Mouse (Mus musculus): ENCODE data around the gene Cd86. TPM values are rescaled to one million over a fixed set of nuclear protein-coding genes. Genes with fewer than 3 reads are reported as not detected.

Gene Cd86
- polyA plus RNA-seq, 1 experiment from 2014 or later = 10.9 TPM

DNA sequence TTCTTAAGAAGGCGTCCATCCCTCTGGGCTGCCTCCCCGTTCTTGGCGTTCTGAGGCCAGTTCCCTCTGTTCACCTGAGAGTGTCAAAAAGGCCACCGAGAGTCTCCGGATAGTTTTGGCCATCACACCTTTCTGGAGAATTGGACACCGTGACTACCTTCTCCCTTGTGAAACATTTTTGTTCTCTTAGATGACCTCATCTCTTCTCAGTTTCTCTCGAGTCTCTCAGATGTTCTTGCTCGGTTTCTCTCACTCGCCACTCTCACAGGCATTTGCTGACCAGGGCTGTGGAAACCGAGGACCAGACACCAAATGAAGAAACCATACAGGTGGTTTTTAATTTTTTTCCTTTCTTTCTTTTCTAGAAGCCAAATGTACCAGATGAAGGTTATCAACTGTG is 4.6 kb downstream of the Cd86 start:
- no peak for DNase-seq (ENCODE audit: low spot score)

DNA sequence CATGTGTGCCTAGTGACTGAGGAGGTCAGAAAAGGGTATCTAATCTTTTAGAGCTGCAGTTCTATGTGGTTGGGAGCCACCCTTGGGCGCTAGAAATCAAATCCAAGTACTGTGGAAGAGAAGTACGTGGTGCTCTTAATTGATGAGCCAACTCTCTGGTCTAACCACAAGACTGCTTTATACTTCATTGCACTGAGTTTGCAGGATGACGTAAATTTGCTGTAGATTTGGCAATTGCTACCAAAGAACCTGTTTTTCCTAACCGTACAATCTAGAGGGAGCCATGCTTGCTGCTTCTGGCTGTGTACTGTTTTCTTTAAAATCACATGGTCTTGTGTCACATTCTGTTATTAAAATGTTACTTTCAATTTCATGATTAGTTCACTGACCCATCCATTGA is 10.0 kb downstream of the Cd86 start:
- no peak for DNase-seq (ENCODE audit: low spot score)

DNA sequence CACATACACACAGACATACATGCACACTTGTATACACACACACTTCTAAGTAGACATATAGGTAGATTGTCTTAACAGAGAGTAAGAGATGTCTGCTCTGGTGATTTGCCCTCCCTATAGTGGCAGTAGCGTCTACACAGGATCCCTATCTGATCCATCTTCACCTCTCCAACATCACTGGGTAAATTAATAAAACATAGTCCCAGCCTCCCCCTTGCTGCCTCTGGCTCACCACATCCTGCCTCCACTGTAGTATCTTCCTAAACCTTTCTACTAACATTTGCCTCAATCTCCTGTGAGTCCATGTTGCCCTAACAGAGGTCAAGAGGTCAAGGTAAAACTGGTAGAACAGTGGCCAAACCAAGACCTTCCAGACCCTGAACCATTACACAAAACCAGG is 10.7 kb downstream of the Cd86 start:
- DNase-seq (ENCODE audit: low spot score) = no peak

DNA sequence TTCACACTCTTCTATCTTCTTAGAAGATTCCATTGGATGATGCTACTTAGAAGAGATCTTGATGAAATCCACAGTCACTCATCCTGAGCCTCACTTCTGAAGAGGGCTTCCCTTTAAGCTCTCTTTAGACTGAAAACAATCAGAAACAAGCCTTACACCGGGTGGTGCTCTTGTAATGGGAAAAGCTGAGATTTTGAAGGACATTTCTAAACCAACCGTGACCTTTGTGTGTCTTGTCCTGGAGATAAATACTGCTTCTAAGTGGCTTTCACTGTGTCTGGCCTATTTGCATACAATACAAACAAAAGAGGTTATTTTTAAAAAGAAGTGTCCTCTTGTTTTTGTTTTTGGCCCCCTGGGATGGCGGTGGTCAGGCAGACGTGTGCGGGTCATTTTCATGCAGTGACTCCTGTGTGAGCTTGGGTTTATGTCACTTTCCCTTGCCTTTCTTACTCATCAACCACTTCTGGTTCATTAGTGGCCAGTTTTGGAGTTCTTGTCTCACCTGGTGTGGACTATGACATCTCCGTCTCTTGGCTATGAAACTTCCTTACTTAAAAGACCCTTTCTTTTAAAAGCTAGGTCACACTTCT is 14.6 kb downstream of the Cd86 start:
- DNase-seq (ENCODE audit: low spot score) = no peak

DNA sequence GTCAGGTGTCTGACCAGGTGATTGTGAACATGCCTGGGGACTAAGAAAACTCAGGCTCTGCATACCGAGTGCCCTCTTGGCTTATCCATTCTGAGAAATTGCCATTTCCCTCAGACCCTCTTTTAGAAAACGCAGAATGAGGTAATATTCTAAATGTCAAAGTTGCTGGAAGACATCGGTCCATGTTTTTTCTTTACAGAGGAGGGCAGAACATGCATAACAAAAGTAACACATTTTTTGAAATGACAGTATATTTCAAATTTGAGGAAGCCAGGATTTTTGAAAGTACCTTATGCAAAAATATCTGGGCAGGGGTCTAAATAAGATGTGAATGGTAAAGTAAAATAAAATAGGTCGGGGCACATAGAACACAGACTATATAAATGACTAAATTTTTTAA is 15.4 kb downstream of the Cd86 start:
- no peak for DNase-seq (ENCODE audit: low spot score)

DNA sequence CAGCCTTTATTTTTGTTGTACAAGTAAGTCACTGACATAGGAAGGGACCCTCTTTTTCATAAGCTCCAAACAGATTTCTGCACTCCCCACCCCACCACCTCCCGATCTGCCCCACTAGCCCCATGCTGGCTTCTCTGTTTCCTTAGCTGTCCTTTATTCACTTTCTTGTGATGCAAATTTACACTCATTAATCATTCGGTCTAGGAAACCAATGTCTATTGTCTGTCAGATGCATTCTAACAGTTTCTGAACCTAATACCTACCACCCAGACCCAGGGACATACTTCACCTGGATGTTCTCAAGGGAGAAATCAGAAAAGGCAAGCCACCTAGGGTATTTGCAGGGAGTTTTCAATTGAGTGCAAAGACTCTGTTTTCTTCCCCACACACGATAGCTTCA is 16.6 kb downstream of the Cd86 start:
- DNase-seq (ENCODE audit: low spot score) = no peak

DNA sequence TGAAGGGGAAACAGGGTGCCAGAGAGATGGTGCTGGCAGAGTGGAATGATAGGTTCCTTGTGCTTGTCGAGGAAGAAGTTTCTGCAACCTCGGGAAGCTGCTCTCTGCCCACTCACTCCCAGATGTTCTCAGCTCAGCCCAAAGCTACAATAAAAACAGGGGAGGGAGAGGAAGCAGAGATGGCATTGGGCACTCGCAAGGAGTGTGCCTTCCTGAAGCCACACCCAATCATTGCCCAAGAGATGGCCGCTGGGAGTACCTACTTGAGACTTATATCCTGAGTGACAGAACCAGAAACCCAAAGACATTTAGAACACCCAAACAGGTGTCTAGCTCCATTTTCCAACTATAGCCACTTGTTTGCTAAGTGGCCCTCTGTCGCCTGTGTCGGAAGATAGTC is 20.8 kb downstream of the Cd86 start:
- no peak for DNase-seq (ENCODE audit: low spot score)

DNA sequence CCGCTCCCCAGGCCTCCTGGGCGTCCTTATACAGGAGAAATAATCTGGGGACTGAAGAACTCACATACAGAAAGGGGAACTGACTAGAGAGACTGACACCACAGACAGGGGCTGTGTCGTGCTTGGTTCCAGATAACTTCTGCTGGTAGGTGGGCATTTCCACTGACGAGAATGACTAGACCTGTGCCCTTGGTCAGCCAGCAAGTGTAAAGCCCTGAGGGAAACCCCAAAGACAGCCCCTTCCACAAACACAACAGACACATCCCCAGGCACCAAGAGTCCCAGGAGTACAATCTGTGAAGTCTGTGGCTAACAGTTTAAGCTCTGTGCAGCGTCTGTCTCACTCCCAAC is 23.2 kb downstream of the Cd86 start:
- no peak for DNase-seq (ENCODE audit: low spot score)

DNA sequence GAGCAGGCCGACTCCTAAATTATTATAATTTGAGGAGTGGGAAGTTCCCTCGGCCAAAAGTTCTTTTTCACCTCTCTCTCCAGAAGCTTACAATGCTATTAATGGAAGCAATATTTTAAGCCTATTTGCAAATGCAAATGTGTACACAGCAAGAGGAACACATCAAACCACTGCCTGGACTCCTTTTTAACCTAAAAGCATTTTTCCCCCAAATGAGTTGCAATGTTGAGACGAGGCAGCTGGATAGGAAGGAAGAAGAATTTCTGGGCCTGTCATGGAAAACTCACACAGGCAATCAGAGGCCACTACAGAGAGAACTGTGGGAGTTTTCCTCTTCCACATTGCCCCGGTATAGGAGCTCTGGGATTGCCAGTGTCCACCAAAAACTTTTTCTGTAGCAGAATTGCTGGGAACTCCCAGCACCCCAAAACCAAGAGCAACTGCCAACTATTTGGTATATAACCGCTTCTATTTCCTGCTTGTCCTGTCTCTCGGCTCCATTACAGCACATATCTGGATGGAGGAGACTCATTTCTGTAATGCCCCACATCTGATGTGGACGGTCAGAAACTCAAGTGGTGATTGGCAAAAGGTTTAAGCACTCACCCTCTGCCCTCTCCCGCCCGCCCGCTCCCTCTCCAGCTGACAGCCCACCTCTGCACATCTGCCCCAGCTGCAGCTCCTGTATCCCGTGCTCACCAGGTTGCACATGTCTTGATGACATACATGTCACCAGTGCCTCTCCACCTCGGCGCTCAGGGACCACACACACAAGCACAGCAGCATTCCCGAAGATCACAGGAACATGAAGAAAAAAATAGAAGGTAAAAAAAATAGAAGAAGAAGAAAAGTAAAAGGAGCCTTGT is 23.8 kb downstream of the Cd86 start:
- no peak for DNase-seq (ENCODE audit: low spot score)

DNA sequence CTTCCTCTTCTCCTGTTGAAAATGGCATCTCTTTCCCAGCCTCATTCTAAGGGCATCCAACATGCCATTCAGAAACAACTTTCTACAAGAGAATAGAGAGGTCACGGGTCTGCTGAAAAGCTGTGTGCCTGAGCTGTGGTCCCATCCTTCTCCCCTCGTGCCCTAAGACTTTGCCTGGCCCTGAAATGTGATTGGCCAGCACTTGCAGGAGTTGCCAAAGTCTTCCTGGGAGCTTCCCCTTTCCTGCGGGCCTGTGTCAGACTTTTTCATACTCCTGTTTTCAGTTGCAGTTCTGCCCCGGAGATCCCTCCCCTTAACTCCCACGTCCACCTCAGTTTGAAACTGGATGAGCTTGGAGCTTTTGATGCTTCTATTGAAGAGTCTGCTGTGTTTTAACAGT is 24.9 kb downstream of the Cd86 start:
- no peak for DNase-seq (ENCODE audit: low spot score)

DNA sequence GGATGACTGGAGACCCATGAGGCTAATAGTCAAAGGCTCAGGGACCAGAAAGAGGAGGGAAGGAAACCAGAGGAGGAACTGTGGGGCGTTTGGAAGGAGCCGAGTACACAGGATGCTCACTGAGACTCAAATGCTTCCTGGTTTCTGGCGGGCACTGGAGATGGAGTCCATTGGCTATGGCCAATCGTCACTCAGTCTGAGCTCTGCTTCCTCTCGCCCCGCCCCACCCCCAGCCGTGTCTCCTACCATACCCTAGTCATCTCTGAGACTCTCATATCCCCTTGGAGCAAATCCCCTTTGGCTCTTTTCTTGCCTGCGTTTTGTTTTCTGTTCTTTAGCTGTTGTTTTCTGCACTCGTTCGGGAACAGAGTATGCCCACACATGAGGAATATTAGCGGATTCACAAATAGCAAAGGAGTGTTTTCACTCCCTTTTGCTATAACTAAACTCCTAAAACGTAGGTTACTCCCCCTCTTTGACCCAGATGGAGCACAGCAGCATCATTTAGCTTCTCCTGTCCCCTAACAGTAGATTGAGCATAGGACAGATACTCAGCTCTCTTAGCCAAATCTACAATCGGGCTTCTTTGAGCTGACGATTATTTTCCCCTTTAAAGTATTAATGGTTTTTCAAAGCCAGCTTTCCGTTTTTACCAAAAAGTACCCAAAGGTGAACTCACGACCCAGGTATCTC is 25.9 kb downstream of the Cd86 start:
- no peak for DNase-seq (ENCODE audit: low spot score)

DNA sequence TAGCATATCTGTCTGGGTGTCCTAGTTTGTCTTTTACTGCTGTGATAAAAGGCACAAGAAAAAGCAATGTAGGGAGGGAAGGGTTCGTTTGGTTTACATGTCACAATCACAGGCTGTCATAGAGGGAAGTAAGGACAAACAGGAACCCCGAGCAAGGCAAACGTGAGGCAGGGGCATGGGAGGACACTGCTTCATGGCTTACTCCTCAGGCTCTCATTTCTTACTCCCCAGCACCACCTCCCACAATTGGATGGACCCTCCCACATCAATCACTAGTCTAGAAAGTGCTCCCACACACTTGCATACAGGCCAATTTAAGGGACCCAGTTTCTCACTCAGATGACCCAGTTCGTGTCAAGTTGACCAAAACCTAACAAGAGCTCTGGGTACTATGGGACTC is 29.1 kb downstream of the Cd86 start:
- DNase-seq (ENCODE audit: low spot score) = no peak

DNA sequence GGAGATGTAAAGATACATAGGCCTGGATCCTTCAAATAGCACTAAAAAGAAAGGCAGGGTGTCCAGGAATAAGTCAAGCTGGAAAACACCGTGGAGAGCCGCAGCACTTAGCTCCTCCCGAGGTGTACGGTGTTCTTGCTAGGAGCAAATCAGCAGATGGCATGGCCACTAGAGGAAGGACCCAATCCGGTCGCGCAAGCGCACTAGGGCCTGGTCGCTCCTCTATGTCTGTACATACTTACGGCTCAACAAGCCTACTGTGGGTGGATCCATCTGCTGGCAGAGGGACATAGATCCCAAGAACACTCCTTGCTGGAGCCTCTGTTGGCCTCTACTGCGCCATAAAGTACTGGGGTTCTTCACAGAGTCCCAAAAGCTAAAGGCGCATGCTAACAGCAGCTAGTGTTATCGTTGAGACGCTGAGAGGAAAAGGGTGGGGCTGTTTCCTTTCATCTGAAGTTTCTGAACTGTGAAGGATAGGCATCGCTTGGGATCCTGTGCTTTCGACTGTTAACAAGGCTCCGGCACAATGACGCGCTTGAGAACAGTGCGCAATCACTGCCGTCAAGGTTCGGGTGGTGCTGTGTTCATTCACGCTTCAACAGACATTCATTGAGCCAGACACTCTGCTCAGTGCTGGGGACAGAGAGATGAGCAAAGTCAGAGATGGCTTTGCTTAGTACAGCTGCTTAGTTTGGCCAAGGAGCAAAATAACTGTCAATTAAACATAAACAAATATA is 30.7 kb downstream of the Cd86 start:
- no peak for DNase-seq (ENCODE audit: low spot score)

DNA sequence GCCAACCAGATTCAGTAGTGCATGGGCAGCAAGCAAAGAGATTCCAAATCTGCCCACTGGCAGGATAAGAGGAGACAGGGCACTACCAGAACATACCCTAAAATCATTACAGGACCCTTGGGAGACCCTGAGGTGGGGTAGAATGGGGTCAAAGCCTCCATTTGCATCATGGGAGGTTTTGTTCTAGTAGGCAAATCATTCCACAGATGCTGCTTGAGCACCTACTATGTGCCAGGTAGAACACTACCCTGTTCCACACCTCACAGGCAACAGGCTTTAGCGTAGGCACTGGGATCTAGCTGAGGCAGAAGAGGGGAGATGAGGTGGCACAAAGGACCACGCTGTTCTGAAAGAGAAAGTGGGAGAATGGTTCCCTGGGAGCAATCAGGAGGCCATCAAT is 31.5 kb downstream of the Cd86 start:
- DNase-seq (ENCODE audit: low spot score) = no peak

DNA sequence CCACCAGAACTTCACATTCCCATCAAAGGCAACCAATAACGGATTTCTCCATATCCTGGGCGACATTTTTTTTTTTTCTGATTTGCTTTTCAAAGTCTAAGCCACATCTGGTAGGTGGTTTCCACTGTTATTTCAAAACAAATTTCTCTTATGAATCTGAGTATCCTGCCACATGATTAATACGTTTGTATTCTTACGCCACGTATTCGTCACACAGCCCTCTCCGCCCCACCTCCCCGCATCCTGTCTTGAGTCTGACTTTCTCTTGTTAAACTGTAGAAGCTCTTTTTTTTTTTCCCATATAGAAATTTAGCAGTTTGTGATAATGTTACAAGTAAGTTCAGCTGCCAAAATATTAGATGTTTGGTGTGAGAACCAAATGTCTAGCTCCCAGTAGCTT is 33.7 kb downstream of the Cd86 start:
- no peak for DNase-seq (ENCODE audit: low spot score)

DNA sequence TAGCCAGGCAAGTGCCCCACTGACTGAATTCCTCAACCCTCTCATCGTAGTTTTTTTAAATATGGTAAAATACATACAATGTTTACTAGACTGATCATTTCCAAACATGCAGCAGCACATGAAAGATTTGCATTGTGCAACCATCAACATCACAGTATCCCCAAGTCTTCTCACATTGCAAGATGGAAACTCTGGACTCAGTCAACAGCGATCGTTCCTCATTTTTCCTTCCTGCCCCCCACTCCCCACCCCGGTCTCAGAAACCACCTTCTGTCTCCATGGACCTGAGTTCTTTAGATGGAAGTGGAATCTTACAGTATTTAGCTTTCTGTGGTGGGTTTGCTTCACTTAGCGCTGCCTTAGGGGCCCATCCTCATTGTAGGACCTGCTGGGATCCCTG is 34.3 kb downstream of the Cd86 start:
- DNase-seq (ENCODE audit: low spot score) = no peak

DNA sequence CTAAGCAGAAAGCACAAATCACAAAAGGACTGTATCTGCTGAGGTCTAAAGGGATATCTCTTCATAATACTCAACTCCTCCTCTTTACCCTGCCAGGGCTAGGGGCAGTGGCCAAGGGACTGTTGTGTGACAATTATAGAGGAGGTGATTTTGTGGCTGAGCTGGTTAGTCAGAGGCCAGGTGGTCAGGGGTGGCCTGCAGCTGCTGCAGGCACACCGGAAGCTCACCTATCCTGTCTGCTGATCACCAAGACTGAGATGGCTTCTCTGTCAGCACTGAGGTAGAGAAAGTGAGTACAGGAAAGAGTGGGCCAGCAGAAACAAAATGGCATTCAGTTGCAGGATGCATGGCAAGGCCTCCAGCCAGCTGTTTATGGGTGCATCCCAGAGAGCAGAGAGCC is 38.1 kb downstream of the Cd86 start:
- no peak for DNase-seq (ENCODE audit: low spot score)

DNA sequence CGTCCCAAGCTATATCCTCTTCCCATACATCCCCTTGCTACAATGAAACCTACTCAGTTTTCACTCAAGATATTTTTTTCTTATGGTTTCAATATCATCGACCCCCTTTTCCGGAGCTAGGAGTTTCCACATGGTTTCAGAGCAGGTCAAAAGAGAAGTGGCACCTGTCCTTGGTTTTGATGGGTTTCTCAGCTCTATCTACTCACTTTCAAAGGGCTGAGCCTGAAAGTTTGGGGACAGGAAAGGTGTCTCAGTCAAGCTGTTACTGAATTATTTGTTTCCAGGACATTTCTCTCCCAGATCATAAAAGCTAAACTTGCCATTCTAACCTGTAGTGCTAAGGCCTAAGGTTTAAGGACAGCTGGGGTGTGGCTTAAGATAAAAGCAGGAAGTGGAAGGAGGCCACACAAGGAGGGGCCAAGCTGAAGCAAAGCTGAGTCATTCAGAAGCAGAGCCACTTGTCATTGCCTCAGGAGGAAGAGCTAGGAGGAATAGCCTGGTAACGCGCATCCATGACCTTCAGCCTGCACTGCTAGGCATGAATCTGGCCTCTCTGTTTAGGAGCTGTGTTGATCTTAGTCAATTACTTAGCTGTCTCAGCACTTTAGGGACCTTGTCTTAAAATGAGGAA is 39.2 kb downstream of the Cd86 start:
- DNase-seq (ENCODE audit: low spot score) = no peak

DNA sequence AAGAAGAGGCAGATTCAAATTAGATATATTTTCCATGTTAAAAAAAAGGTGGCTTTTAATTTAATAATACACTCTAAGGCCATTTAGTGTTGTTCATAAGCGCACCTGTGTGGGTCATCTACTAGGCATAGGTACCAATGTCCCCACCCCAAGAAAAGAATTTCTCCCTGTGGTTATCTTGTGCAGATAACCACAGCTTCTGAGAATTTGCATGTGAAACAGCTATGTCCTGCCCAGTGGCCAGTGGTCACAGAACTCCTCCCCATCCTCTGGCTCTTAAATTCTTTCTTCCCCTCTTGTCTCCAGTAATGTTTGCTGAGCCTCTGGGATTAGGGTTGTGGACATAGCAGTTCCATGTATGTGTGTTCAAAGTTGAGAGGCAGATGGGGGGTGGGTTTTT is 40.0 kb downstream of the Cd86 start:
- DNase-seq (ENCODE audit: low spot score) = no peak

DNA sequence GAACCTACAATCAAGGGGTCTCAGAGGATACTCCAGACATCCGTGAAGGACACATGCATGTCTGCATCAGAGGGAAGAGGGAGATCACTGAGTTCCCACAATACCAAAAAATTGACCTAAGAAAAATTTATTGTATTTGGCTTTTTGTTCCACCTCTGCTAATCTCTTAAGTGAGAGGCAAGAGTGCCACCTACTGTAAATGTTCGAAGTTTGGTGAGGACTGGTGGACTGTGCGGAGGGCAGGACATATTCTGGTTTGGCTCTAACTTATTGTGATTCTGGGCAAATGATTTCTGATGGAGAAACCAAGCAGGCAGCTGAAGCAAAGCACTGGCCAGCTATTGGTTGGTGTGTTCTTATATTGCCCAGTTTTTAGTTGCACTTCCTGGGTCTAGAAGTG is 43.6 kb downstream of the Cd86 start:
- no peak for DNase-seq (ENCODE audit: low spot score)

DNA sequence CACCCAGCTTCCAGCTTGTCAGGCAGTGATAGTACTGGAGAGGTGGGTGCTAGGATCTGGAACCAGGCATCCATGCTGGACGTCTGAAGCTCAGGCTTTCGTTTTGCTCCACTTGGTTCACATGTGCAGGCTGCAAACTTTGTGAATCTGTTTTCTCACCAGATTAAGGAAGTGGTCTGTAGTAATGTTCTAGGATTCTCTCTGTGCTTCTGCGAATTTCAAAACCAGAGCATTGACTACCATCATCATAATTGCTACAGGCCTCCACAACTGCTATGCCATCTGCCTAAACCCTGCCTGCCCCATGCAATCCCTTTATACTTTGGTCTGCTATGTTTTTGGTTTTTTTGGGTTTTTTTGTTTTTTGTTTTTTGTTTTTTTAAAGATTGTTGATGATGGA is 44.8 kb downstream of the Cd86 start:
- no peak for DNase-seq (ENCODE audit: low spot score)

DNA sequence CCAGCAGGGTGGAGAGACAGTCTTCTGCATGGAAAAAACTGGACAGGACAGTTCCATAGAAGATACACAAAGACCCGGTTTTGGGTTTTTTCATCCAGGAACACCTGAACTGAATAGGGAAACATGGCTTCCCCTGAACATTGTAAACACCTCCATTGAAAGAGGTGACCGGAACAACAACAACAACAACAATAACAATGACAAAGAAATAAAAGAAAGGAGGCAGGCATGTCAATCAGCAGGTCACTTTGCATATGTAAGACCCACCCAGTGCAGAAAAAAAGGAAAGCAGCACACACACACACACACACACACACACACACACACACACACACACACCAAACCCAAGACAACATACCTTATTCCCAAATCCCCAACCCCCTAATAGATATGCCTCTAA is 52.2 kb downstream of the Cd86 start:
- no peak for DNase-seq (ENCODE audit: low spot score)
